Mouse (Mus musculus): ENCODE results near the gene Vmn2r39. TPM values are rescaled to one million over a fixed set of nuclear protein-coding genes. Genes with fewer than 3 reads are reported as not detected.
"Not testable (repeated sequence)": the region's sequence is repeated elsewhere in the genome, so short reads cannot be mapped to it uniquely, and the experiment has no call there.

Vmn2r39 gene
- not detected in 2 replicates for total RNA-seq (2021)
- long read RNA-seq, experiment 1: 0 reads
- long read RNA-seq, experiment 2: 0 reads

- DNase-seq: not testable (repeated sequence)
Observed at GRCm38 (mm10) chr7:9030698-9031097, at the start of gene Vmn2r39. Gene Vmn2r39 (minus strand): TSS chr7:9030798.

GRCm38 (mm10) chr7:9065353-9065752, 34.8 kb upstream of the Vmn2r39 start:
- not testable (repeated sequence) for DNase-seq

Other genes with a start within 250 kb of the Vmn2r39 start
- not detected in 2 replicates for gene Vmn2r40, start 99.4 kb downstream of the Vmn2r39 start, total RNA-seq (2021)
- not detected in 2 replicates for gene Vmn2r38, start 67.1 kb upstream of the Vmn2r39 start, total RNA-seq (2021)
- not detected in 2 replicates for gene Vmn2r37, start 192.9 kb upstream of the Vmn2r39 start, total RNA-seq (2021)